Mouse (Mus musculus) spleen, postnatal 10 days (tissue): ENCODE measurements around the gene Arl6ip5.
A peak's percentile ranks its signal among the peaks of the same experiment; 100 is the strongest.

Experiments
- DNase-seq, 2 experiments: peaks; one replicate each; pipeline ENCODE4 v3.0.0; 2021 to 2022; ENCODE audit warnings: low spot score in 2 of 2

Gene Arl6ip5

DNA sequence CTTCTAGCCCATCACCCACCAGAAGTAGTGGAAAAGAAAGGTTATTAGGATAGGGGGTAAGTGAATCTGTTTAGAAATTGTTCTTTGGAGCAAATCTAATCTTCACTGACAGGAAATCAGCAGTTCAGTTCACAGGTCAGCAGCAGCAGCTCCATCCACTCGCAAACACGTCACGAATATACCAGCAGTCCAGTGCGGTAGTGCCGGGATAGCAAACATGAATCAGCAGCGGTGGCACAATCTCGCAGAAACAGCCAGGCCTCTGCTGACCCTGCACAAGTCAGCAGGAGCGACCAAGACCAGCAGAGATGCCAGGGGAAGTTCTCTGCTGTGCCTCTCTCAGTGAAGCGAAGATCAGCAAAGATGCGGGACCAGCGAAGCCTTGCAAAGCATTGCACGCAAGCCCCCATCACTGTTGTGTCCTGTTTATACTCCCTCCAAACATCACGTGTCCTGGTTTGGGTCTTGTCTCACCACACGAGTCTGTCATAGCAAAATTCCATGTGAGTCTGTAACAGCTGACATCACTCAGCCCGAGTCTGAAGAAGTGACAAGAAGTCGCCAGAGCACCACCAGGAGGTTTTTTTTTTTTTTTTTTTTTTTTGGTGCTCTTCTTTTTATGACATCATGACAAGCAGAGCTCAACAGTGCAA lies 62.7 kb downstream of the Arl6ip5 start:
- DNase-seq, result no peak

- no peak for DNase-seq
These were observed 63.3 kb downstream of the Arl6ip5 start for GRCm38 (mm10) chr6:97273777-97274176.

DNA sequence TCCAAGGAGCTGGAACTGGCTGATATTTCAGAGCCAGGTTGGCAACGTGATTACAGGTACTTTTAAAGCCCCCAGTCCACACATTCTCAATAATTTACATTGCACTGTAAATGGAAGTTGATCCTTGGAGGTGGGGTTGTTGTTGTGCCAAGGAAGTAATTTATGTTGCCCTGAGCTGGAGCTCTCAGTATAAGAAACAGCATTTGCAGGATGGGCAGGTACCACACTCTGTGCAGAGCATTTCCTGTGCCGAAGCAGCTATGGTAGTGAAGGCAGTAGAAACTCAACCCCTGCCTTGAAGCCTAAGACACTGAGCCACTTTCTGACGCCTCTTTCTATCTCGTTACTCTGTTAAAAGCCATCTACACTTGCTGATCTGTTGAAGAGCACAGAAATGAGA lies 65.3 kb downstream of the Arl6ip5 start:
- DNase-seq, result no peak

- no peak for DNase-seq
These were observed 65.9 kb downstream of the Arl6ip5 start for GRCm38 (mm10) chr6:97276366-97276765.

DNA sequence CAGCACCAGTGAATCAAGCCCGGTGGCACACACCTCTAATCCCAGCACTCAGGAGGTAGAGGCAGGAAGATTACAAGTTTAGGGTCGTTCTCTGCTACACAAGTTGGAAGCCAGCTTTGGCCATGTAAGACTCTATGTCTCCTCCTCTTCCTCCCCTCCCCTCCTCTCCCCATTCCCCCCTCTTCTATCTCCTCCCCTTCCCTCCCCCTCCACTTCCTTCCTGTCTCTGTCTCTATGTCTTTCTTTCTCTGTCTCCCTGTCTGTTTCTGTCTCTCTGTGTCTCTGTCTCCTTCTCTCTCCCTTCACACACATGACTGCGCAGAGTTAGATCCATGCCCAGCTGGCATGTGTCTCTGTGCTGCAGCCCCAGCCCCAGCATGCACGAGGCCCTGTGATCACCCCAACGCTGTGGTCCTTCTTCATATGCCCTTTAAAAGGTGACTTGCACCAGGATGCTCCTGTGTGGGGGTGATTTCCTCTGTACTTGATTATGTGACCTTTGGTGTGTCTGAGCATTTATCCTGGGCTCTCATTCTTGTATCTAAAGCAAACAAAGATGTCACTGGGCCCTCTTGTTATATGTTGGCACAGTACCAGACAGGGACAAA lies 66.5 kb downstream of the Arl6ip5 start:
- no peak for DNase-seq

- DNase-seq, result peak; percentile 20 to 58
These were observed 67.7 kb downstream of the Arl6ip5 start for GRCm38 (mm10) chr6:97278014-97278787.

DNA sequence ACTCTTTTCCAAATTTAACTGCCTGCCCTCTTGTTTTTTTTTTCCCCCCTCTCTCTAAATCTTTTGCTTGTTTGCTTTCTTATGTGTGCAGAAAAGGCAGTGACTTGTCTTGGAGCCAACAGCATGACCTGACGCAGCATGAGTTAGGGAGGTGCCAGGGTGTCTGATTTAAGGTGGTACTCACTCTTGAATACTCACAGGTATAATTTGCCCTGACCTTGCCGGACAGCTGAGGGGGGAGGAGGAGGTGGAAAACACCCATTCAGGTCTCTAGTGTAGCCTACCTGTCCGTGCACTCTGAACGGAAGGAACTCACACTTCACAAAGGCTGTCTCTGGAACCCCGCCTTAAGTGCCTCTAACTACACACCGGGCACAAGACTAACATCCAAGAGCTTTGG lies 68.4 kb downstream of the Arl6ip5 start:
- DNase-seq, result no peak
